Mouse (Mus musculus) lung, postnatal 0 days (tissue): ENCODE results near the gene Elavl3.

ENCODE experiments used
- CTCF ChIP-seq: IDR thresholded peaks from 2 replicates; pipeline ENCODE4 v1.5.1; 2016; ENCODE audit warnings: antibody characterized with exemption, mild to moderate bottlenecking
- EP300 ChIP-seq: IDR thresholded peaks from 2 replicates; pipeline ENCODE4 v1.6.1; 2016; ENCODE audit warnings: antibody characterized with exemption, mild to moderate bottlenecking, control low read depth

- TF ChIP-seq CTCF, result no peak
- TF ChIP-seq EP300, result no peak
Measured at GRCm38 (mm10) chr9:21989230-21990110, 62.4 kb downstream of the Elavl3 start, which contains the start of gene Rgl3.
